Mouse (Mus musculus) liver, adult 2 months (tissue): ENCODE measurements around the gene Nat9.

ENCODE experiments used
- CTCF ChIP-seq: fragments of 200-500 bp; IDR thresholded peaks from 2 replicates; pipeline ENCODE4 v1.5.1; 2011; ENCODE audit warnings: low read depth, low read length, control low read depth
- POLR2A ChIP-seq: fragments of 200-500 bp; IDR thresholded peaks from 2 replicates; pipeline ENCODE4 v1.6.1; 2011; ENCODE audit warnings: low read length, control low read depth; ENCODE audit not compliant: insufficient read depth; ENCODE audit errors: extremely low read depth

DNA sequence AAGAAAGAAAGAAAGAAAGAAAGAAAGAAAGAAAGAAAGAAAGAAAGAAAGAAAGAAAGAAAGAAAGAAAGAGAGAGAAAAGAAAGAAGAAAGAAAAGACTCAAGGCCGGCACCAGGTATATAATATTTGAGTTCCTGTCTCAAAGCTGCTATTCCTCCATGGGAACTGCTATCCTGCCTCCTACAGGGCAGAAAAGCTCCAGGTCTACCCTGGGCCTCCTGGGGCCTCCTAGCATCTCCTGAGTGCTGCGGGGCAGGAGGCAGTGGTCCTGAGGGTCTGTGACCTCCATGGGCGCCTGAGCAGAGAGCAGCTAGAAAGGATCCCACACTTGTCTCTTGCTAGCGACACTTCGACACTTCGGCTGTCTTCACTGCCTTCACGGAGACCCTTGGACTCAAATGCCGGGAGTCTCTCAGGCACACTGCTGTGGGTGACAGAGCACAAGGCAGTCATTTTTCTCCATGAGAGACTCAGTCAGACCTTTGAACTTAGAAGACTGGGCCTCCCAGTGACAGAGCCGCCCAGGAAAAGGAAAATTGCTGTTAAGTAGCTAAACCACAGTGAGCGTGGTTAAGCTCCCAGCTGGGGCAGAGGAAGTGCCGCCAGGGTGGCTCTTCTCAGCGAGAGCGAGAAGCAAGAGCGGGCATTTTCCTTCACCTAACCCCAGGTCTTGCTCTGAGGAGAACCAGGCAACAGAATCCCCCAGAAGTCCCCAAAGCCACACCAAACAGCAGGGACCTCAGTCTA is 43.7 kb upstream of the Nat9 start:
- TF ChIP-seq CTCF = no peak
- no peak for TF ChIP-seq POLR2A
